Mouse (Mus musculus) kidney, adult 11 months (tissue): Measurements from ENCODE around the gene Pla2g4e.
A peak's percentile ranks its signal among the peaks of the same experiment; 100 is the strongest.

Experiments
- DNase-seq: peaks from one replicate; pipeline ENCODE4 v3.0.0; 2022

The Pla2g4e gene

DNA sequence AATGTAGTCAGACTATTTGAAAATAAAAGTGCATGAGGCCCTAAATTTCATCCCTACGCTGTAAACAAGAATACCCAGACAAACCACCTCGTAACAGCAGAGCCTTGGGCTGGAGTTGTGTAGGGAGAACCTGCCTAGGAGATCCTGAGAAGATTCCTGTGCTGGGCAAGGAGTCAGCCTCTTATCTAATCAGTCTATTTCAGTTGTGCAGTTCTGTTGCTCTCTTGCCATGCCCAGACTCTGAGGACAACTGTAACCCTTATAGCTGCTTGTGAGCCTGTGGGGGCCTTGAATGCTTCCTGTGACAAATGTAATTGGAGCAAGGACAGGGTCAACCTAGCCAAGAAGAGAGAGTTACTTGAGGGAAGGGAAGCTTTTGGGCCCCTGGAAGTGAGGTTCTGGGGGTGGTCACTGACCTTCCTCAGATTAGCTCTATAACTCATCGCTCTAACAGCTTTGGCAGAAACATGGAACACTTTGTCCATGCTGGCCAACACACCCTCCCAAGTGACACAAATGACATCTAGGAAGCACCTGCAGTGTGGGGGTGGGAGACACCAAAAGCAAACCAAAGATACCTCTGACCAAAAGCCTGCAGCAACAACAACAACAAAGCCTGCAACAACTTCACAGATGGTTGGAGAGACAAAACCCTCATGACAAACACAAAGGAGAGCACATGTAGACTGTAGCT, 9.0 kb downstream of the Pla2g4e start:
- DNase-seq, result no peak

DNA sequence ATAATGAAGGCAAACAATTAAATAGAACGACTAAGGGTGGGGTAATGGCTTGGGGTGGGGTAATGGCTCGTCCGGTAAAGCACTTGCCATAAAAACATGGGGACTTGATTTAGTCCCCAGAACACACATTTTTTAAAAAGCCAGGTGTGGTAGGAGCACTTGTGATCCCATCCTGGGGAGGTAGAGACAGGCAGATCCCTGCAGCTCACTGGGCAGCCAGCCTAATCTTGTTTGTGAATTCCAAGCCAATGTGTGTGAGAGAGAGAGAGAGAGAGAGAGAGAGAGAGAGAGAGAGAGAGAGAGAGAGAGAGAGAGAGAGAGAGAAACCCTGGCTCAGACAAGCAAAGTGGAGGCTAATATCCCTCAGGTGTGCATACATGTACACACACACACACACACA, 9.8 kb downstream of the Pla2g4e start:
- DNase-seq, result no peak

DNA sequence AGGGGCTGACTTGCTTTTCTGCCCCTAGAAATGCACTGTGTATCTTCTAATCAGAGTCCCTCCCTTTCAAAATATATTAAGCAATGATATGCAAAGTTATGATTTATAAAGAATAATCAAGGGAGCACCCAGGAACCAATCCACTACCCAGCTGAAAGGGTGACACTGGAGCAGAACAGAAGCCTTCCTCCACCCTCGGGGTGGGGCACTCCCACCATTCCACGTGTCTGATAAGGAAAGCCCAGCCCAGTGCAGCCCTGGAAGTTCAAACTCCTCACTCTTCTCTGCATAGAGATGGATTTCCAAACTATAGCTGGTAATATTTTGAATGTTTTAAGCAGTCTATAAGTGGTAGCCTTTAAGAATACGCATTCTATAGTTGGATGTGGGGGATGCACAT, 13.5 kb downstream of the Pla2g4e start:
- no peak for DNase-seq

DNA sequence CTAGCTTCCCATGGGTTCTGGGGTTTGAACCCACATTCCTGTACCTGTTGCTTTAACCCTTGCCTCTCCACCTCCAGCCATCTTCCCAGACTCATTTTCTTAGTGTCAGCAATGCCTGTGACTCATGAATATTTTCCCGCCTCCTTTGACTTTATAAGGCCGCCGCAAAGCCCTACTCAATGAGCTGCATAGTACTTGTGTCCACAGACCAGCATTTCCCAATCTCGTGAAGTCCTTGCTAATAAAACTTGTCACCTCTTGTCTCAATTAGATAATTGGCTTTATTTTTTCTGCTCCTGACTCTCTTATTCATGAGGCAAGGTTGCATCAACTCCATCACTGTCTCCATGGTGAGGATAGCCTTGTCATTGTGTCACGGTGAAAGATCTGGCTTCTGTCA, 30.5 kb downstream of the Pla2g4e start:
- DNase-seq, result no peak

DNA sequence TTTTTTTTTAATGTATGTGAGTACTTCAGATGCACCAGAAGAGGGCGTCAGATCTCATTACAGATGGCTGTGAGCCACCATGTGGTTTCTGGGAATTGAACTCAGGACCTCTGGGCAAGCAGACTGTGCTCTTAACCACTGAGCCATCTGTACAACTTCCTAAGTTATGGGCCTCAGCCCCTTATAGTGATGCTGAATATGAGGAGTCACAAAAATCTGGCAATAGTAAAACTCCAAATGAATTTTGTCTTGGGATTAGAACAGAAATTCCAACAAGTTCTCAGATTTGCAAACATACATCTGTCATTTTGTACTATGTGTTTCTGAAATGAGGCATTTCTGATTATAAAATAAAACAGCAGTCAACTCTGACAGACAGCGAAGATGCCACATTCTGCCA, 33.7 kb downstream of the Pla2g4e start:
- no peak for DNase-seq

DNA sequence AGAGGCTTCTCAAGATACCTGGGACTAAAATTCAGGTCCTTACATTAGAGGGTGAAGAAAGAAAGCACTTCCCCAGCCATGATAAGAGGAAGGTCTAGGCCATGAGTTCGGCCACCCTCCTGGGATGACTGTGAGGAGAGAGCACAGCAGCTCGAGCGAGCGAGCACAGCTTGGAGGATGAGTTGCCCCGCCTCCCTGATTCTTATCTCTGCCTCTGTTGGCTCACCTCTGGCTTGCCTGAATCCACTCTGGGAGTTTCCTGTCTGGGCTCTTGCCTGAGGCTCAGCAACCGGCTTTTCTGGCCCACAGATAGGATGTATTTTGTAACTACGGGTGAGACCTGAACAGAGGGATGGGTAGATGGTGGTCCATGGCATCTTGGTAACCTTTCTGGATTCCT, 37.2 kb downstream of the Pla2g4e start:
- no peak for DNase-seq

DNA sequence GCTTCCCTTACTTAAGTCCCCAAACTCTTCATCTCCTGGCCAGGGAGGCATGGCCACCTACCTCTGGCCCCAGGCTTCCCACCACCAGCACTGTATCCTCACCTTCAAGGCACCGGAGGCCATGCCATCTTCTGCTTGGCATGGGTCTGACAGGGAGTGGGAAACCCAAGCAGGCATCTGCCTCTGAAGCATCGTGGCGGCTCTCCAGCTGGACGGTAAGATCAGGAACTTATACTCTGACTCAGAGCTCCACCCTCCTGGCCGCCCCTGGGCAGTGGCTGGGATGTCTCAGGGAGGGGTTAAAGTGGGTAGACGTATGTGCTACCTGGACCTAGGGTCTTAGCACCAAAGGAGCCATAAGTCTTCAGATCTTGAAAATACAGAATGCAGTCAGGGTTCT, 38.1 kb downstream of the Pla2g4e start:
- no peak for DNase-seq

DNA sequence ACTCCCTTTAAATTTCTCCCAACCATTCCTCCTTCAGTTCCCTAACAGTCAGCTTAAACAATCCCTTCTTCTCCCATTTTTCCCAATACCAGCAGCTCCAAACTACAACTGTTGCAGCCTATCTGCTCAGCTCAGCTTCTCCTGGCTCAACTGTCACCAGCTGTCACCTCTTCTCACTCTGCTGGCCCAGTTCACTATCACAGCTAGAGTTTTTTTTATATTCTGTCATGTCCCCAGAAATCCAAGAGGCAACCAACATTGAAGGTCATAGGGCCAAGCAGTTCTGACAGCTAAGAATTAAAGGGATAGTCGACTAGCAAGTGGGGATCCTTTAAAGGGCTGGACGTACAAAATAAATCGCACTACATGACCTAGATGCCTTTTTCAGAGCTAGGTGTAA, 41.4 kb downstream of the Pla2g4e start:
- DNase-seq, result no peak

DNA sequence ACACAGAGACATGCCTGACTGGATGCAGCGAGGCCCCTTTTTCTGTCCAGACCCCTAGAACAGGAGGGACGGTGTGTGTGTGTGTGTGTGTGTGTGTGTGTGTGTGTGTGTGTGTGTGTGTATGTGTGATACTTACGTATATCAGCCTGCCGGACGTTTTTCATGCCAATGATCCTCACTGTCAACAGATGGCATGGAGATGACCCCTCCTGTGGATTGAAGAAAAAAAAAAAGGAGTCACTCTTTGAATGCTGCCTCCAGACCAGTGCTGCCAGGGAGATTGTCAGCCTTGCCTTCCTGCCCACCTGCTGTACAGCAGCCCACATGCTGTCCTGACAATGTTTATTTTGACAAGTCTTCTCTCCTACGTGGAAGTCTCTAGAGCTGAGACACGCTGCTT, 45.1 kb downstream of the Pla2g4e start:
- no peak for DNase-seq

DNA sequence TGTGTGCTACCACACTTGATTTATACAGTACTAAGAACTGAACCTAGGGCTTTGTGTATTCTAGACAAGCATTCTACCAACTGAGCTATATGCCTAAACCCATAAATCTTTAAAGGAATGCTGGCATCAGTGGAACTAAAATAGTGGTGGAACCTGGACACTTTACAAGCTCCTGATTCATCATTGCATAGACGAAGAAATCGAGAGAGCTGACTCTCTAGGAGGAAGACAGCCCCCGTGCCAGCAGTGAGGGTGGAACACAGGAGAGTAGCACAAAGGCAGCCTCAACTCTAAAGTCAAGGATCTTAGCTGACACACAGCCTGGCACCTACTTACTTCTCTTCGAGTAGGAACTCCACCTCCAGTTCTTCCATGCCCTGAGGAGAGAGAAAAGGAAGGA, 57.0 kb downstream of the Pla2g4e start:
- DNase-seq, result no peak

DNA sequence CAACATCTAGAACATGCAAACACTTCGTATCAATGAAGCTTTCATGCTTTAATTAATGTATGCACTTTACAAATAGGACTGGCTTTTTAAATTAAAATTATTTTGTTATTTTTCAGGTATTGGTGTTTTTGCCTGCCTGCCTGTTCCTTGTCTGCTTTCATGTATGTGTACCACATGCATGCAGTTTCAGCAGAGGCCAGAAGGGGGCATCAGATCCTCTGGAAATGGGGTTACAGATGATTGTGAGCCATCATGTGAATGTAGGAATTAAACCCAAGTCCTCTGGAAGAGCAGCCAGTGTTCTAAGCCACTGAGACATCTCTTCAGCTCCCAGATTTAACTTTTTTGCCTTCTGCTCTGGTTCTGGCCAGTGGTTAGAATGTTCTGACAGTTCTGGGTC, 57.6 kb downstream of the Pla2g4e start:
- no peak for DNase-seq

DNA sequence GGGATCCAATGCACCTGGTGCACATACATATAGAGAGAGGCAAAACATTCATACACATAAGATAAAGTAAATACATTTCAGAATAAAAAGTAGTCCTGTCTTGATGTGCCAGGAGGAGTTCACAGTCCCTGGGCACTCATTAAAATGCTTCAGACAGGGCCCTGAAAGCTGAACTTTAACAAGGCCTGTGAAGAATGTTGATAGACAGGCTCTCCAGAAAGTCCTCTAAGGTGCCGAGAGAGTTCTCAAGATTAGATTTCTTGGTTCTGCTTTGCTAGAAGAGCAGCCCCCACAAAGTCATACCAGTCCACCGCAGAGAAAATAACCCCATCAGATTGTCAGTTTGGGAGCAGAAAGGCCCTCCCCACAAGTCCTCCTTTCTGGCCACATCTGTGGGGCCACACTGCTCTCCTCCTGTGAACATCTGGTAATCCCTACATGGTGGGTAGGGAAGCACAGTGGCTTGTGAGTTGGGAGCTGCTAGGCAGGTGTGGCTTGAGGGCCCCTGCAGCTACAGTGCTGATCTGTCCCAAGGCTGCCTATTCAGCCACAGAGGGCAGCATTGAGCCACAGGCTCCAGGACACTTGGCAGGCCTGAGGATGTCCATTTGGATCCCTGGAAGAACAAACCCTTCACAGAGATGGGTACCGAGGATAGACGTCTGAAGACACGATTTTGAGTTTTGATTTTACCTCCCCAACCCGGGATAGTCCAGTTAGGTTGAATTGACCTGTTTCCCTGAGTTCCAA, 59.4 kb downstream of the Pla2g4e start:
- DNase-seq, result no peak

DNA sequence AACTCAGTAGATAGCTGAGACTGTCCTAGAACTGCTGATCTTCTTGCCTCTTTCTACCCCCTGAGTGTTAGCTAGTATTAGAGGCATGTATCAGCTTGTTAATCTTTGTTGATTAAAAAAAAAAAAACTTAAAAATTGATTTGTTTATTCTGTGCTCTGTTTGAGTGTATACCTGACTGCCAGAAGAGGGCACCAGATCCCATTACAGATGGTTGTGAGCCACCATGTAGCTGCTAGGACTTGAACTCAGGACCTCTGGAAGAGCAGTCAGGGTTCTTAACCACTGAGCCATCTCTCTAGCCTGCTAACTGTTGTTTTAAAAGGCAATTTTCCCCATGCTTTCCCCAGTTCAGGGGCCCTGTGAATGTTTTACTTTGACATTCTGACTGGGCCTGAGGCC, 66.2 kb downstream of the Pla2g4e start:
- no peak for DNase-seq

DNA sequence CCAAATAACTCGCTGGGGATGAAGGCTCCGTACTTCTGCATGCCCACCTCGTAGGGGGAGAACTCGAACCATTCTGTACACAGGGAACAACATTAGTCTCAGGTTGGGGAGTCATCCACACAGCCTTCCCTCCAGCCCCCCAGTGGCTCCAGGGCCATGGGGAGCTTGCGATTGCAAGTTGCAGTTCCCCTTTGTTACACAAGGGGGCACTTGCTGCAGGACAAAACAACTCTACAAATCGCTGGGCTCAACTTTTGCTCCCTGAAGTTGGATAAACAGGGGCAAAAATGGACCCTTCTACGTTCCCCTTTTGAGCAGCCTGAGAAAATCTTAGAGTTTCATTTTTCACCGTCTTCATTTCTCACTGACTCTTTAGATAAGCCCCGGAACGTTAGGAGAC, 71.4 kb downstream of the Pla2g4e start:
- DNase-seq, result peak; percentile 21

DNA sequence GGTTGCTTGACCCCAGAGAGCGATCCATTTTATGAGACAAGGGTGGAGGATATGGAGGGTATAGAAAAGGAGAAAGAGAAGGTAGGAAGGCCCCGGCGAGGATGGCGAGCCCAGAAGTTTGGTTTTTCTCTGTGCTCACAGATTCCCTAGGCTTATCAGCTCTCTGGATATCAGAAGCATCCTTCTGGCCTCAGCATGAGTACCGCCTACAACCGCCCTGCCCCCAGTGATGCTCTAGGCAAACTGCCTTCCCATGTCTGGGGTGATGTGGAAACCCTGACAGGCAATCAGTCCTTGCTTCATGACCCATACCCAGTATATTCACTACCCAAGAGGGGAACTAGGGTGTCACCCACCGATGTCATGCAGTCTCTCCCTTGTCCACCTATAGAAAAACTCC, 73.8 kb downstream of the Pla2g4e start:
- no peak for DNase-seq

DNA sequence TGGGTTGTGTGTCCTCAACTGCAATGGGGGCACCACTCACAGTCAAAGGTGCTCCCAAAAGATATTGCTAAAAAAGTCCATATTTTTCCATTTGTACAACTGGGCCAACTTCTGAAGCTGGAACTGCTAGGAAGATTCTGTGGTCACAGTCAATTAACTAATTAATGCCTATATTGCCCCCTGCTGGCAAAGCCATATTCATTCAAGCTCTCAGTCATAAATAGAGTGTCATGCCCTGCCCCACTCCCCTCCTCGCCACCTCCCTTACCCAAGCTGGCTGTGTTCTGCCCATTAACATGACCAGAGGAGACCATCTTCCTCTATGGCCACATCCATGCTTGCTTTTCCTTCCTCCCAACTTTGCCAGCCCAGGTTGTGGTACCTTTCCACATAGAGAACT, 74.4 kb downstream of the Pla2g4e start:
- DNase-seq, result peak; percentile 15

DNA sequence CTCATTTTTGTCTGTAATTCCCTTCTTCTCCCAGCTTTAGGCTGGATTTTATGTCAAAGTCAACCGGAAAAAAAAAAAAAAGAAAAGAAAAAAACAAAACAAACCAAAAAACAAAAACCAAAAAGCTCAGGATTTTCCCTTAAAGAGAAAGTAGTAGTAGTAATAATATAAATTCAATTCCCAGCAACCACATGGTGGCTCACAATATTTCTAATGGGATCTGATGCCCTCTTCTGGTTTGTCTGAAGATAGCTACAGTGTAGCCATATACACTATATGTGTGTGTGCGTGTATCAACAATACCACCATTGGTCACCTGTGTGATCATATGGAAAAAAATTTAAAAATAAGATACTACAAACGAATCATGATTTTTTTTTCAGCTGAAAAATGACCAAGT, 75.8 kb downstream of the Pla2g4e start:
- no peak for DNase-seq

DNA sequence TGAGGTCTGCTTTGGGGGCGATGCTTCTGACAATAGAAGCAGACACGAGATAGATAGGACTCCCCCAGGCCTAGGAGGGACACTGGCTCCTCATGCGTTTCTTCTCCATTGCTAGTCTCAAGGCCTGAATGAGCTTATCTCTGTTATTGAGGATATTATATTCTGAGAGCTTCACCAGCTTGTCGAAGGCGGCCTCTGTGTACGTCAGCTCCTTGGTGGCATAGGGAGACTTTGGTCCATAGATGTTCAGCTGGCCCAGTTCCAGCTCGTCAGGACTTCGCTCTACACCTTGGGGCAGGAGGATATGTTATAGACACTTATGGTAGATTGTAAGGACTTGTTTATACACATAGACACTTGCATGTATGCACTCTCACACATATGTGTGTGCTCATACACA, 77.4 kb downstream of the Pla2g4e start:
- DNase-seq, result no peak

DNA sequence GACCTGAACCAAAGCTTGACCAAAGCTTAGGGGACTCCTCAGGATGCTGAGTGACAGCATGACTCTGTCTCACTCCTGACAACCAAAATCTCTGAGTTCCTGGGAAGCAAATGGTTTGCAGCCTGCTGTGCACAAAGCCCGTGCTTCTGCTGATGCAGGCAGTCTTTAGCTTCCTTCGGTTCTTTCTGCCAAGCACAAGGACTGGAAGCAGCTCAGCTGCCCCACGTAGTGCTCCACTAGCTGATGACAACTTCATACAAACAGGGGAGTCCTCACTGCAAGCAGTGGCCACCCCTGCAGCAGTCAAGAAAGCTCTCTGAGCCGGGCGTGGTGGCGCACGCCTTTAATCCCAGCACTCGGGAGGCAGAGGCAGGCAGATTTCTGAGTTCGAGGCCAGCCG, 79.7 kb downstream of the Pla2g4e start:
- DNase-seq, result no peak

DNA sequence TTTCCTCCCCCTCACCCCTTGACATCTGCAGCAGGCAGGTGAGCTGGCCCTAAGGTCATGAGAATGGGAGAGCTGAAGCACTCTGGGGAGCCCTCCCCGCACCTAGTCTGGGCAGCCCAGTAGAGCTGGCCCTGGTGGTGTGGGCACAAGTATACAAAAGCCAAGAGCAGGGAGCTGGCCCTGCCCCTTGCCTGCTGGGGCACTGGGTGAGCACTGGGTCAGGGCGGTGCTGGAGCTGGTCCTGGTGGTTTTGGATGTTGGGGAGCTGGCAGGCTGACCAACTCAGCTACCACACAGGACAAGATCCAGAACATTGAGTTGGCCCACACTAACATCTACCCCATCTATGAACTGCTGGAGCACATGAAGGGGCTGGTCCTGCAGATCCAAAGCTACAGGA, 85.7 kb downstream of the Pla2g4e start:
- no peak for DNase-seq

DNA sequence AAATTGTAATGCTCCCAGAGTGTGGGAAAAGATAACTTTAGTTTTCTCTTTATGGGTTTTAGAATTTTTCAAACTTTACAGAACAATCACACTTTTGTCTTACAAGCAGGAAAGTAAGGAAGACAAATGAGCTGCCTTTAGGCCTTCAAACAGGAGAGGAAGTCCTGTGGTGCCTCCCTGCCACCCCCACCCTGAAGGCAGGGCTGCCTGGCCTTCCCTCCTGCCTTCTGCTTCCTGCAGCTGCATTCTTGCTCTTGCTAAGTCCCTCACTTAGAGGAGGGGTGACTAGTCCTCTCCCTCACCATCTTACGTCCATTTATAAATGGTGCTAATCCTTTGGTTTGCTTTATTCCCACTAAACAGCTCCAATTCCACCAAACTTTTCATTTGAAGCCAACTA, 86.3 kb downstream of the Pla2g4e start:
- peak; percentile 31 for DNase-seq

DNA sequence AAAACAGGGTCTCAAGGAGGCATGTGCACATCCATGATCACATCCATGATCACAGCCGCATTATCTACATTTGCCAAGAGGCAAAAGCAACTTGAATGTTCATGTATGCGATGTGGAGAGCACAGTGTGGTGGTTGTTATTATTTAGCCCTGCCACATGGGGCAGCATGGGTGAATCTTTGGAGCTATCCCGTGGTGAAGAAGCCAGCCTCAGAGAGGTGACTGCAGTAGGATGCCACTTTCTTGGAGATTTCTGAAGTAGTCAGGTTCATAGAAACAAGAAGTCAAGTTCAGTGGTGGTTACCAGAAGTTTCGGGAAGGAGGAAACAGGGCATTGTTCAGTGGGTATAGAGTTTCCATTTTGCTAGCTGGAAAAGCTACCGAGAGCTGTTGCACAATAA, 87.1 kb downstream of the Pla2g4e start:
- no peak for DNase-seq

DNA sequence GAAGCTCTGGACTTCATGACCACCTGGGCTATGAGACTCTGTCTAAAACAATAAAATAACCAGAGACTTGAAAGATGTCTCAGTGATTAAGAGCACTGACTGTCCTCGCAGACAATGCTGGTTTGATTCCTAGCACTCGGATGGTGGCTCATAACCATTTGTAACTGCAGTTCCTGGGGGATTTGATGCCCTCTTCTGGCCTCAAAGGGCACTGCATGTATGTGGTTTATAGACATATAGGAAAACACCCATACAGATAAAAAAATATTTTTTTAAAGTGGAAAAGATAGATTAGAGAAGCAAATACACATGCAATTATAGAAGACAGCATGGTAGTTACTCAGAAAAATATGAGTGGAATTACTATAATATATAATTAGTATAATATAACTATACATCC, 87.5 kb downstream of the Pla2g4e start:
- DNase-seq, result no peak

DNA sequence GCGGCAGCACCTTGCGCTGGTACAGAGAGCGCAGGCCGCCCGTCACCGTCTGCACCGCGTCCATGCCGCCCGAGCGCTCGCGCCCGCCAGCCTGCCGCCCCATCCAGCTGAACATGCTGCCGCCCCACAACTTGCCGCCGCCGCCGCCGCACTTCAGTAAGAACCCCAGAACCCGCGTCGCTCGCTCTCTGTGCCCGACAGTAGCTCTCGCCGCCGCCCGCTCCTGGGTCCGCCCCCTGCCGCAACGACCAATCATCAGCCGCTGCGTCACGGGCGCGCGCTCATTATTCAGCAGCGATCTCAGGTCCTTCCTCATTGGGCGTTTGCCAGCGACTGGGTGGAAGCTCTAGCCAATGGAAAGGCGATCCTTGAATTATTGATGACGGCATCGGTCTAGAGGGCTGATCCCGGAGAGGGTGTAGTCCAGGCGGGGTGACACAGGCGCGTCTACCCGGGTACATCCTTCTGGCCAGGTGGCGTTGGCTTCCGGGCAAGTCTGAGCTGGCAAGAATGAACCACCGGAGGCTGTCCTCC, 90.7 kb downstream of the Pla2g4e start, which contains the start of gene Ehd4:
Gene Ehd4, minus strand, starts transcription at position 246 of the 534 bp plus-strand sequence.
- peak; percentile 98 for DNase-seq
